Mouse (Mus musculus) G1E (cell line): ENCODE measurements at regions not wholly inside any gene's neighbourhood (a gene's known extent, or its start where the extent isn't known, plus 50 kb on each side); places are given as distances from the start of the nearest gene placed in this dataset.

Experiments used
- ATAC-seq: 2 replicates; pipeline ENCODE4 v1.8.0; 2016; ENCODE audit warnings: mild to moderate bottlenecking; ENCODE audit not compliant: insufficient number of reproducible peaks, poor library complexity, low FRiP score, severe bottlenecking; ENCODE audit errors: extremely low read depth
- DNase-seq: peaks from one replicate; pipeline ENCODE4 v3.0.0; 2012; ENCODE audit warnings: low spot score
- H3K27me3 ChIP-seq: 2 replicates; pipeline ENCODE4 v1.6.1; 2012; ENCODE audit warnings: mild to moderate bottlenecking, low read length, inconsistent platforms; ENCODE audit not compliant: insufficient read depth
- H3K36me3 ChIP-seq: replicated peaks from 2 replicates; pipeline ENCODE3; 2012; ENCODE audit warnings: mild to moderate bottlenecking, inconsistent platforms
- H3K4me1 ChIP-seq: 2 replicates; pipeline ENCODE4 v1.6.1; 2012; ENCODE audit warnings: low read depth, low read length, inconsistent platforms, mixed read lengths; ENCODE audit not compliant: insufficient read depth
- H3K4me3 ChIP-seq: 2 replicates; pipeline ENCODE4 v1.5.1; 2012; ENCODE audit warnings: low read depth, mild to moderate bottlenecking, inconsistent platforms, low read length, moderate library complexity, mixed read lengths
- H3K9me3 ChIP-seq: replicated peaks from 2 replicates; pipeline ENCODE4 v1.6.1; 2012; ENCODE audit warnings: inconsistent platforms
- CTCF ChIP-seq: IDR thresholded peaks from 2 replicates; pipeline ENCODE4 v1.5.1; 2012; ENCODE audit warnings: low read depth, low read length, inconsistent platforms, mixed read lengths
- GATA1 ChIP-seq: IDR thresholded peaks from 2 replicates; pipeline ENCODE4 v1.6.1; 2012; ENCODE audit warnings: borderline replicate concordance, low read length, inconsistent platforms, mixed read lengths
- GATA2 ChIP-seq: IDR thresholded peaks from 2 replicates; pipeline ENCODE4 v1.6.1; 2012; ENCODE audit warnings: low read depth, low read length, inconsistent platforms, borderline replicate concordance
- POLR2AphosphoS5 ChIP-seq: IDR thresholded peaks from 2 replicates; pipeline ENCODE4 v1.6.1; 2012; ENCODE audit warnings: low read depth, low read length, inconsistent platforms; ENCODE audit not compliant: insufficient replicate concordance
- TAL1 ChIP-seq: conservative IDR thresholded peaks from 2 replicates; pipeline ENCODE4 v1.6.1; 2012; ENCODE audit warnings: low read depth, low read length, inconsistent platforms, mixed read lengths

DNA sequence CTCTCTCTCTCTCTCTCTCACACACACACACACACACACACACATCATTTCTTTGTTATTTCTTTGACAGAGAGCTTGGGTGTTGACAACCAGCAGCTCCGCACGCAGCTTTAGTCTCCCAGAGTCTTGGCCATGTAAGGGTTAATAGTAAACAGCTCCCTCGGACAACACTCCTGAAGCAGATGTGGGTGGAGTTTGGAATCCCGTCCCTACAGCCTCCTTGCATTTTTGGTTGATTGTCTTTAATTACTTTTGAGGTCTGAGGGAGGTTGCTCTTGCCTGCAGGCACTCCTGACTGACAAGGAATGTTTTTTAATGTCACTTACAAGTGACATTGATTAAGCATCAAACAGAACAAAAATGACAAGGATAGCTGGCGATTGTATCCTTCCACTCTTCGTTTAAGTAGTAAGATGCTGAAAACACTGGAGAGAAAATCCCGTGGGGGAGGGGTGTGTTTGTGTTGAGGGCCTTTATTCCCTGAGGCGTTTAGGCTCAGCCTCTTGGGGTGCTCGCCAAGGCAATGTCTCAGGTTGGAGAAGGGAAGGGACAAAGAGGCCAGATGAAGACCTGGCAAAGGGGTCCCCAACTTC, 184.1 kb downstream of the Tfap2c start:
- Histone ChIP-seq H3K4me1 (no peaks in the 10 kb centered on the region), H3K36me3 (no peaks in the 10 kb centered on the region), H3K27me3 (no peaks in the 10 kb centered on the region), H3K4me3 (no peak overlapping the region), H3K9me3 (peaks cover 85% of the 10 kb centered on the region)
- DNase-seq, result no peak
- TF ChIP-seq POLR2AphosphoS5 (no peak), GATA2 (no peak), TAL1 (no peak), CTCF (no peak), GATA1 (no peak)
- no peak for ATAC-seq

DNA sequence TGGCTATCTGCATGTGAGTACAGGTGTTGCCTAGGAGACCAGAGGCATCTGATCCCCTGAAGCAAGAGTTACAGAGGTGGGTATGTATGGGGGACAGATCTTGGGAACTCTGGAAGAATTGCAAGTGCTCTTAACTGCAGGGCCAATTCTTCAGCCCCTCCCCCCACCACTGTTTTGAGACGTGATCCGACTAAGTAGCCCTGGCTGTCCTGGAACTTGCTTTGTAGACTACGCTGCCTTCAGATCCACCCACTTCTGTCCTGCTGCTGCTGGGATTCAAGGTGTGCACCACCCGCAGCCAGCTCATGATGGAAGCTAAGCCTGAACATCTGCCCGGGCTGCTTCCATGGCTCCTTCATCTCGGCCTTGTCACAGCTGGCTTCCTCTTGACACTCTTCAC, 186.2 kb downstream of the Tfap2c start:
- no peaks in the 10 kb centered on the region for H3K36me3 ChIP-seq
- H3K9me3 ChIP-seq, result peaks cover 85% of the 10 kb centered on the region
- no peak for ATAC-seq
- H3K27me3 ChIP-seq, result no peaks in the 10 kb centered on the region
- H3K4me3 ChIP-seq, result no peak overlapping the region; the same call in 1 of the 2 replicates
- DNase-seq, result no peak
- TF ChIP-seq GATA2 (no peak), TAL1 (no peak), GATA1 (no peak), POLR2AphosphoS5 (no peak), CTCF (no peak)
- no peaks in the 10 kb centered on the region for H3K4me1 ChIP-seq

DNA sequence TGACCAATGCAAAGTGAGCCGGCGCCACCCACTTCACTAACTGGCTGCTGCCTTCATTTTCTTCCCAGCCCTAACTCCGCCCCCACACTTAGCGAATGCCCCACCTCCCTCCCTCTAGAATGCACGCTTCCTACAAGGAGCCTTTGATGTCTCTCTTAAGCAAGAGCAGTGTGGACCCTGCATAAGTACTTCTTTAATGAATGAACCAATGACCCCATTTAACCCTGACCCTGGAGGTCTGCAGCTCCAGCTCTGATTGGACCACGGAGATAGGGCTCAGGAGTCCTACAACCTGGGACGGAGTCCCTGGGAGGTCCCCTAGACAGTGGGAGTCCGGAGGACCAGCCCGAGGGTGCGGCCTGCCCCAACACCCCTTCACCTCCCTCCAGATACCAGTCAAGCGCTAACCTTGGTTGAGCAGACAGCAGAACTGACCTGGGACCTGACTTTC, 189.7 kb downstream of the Tfap2c start:
- no peaks in the 10 kb centered on the region for H3K4me1 ChIP-seq
- TF ChIP-seq POLR2AphosphoS5 (no peak), GATA1 (no peak), GATA2 (no peak)
- H3K36me3 ChIP-seq, result no peaks in the 10 kb centered on the region
- ATAC-seq (no peak), DNase-seq (no peak)
- peaks cover 82% of the 10 kb centered on the region for H3K9me3 ChIP-seq
- no peaks in the 10 kb centered on the region for H3K27me3 ChIP-seq
- no peak overlapping the region; the same call in 1 of the 2 replicates for H3K4me3 ChIP-seq

DNA sequence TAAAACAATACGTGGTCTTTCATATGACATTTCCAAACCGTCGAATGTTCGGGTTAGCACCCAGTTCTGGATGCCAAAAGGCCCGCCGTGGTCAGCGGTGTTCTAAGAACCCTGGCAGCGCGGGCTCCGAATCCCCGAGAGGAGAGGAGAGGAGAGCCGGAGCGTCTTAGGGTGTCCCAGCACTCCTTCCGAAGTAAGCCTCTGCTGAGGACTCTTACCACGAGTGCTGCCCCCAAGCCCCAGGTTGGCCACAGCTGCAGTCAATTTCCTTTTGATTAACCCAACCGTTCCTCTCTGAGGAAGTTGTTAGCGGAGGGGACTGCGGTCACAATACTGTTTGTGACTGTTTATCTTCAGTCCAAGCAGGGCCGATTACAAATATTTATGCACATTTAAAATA, 190.1 kb downstream of the Tfap2c start:
- Histone ChIP-seq H3K27me3 (no peaks in the 10 kb centered on the region), H3K4me3 (no peak overlapping the region), H3K36me3 (no peaks in the 10 kb centered on the region), H3K4me1 (no peaks in the 10 kb centered on the region), H3K9me3 (peaks cover 82% of the 10 kb centered on the region)
- DNase-seq, result no peak
- no peak for ATAC-seq
- TF ChIP-seq TAL1 (no peak), CTCF (no peak), GATA1 (no peak), POLR2AphosphoS5 (no peak), GATA2 (no peak)

DNA sequence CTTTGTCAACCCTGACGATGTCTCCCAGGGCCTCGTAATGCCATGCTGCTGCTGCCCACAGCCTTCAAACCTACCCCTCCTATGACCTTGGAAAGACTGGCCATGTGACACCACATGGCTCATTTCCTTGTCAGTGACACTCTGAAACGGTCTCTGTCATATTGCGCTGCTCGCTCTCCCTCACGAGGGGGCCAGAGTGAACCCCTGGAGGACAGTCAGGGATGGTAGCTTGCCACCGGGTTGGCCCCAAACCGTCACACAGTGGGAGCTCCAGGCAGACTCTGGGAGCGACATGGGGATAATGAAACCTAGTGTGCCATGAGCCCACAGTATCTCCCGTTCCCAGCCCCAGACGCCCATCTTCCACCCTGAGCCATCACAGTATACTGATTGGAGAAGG, 188.8 kb downstream of the Bmp7 start:
- peaks cover 41% of the 10 kb centered on the region for H3K9me3 ChIP-seq
- ATAC-seq (no peak), DNase-seq (no peak)
- TF ChIP-seq CTCF, result no peak
- no peak for TF ChIP-seq GATA2
- no peak for TF ChIP-seq POLR2AphosphoS5
- TF ChIP-seq GATA1, result no peak
- no peak for TF ChIP-seq TAL1
- H3K36me3 ChIP-seq, result no peaks in the 10 kb centered on the region
- no peaks in the 10 kb centered on the region for H3K27me3 ChIP-seq
- no peak overlapping the region for H3K4me3 ChIP-seq
- H3K4me1 ChIP-seq, result no peaks in the 10 kb centered on the region

DNA sequence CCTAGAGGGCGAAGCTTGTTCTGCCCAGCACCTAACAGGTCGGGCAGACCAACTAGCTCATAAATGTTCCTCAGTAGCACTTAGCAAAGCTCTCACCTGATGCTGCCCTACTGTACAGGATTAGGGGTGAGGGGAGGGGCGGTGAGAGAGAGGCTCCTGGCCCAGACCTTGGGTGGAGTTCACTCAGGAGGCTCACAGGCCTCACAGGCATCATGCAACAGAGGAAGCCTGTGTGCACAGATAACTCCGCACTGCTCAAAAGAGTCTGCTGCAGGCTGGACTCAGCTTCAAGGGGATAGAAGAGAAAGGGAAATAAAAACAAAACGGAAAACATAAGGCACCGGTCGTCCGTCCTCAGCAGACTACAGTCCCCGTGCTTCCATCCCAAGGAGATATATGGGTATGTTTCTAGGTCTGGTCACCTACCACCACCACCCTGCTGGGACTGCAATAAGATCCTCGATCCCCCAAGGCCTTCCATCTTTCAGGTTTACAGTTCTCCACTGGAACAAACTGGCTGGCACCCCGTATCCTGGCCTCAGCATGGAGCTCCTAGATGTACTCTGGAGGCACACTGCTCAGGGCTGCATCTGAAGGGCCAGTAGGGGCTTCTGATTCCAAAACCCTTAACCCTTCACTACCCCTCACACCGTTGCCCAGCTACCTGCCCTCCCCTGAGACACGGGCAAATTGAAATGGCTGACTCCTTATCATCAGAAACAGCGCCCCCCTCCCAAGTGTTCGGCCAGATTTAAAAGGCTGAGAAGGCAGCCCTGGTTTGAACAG, 184.2 kb downstream of the Bmp7 start:
- no peak for DNase-seq
- no peaks in the 10 kb centered on the region for H3K27me3 ChIP-seq
- peaks cover 86% of the 10 kb centered on the region for H3K9me3 ChIP-seq
- H3K4me1 ChIP-seq, result no peaks in the 10 kb centered on the region
- no peaks in the 10 kb centered on the region for H3K36me3 ChIP-seq
- no peak overlapping the region for H3K4me3 ChIP-seq
- no peak for ATAC-seq
- TF ChIP-seq POLR2AphosphoS5 (no peak), GATA2 (no peak), GATA1 (no peak), TAL1 (no peak), CTCF (no peak)
